Mouse (Mus musculus): ENCODE results near the gene Sh3bgrl3. TPM values are rescaled to one million over a fixed set of nuclear protein-coding genes. Genes with fewer than 3 reads are reported as not detected.
"Not testable (repeated sequence)": the region's sequence is repeated elsewhere in the genome, so short reads cannot be mapped to it uniquely, and the experiment has no call there.

Sh3bgrl3 gene
- 412 and 420 TPM in 2 replicates for polyA plus RNA-seq (2015; fragmentation: Nextera tagmentation; extraction: Ambion mirVana)

DNA sequence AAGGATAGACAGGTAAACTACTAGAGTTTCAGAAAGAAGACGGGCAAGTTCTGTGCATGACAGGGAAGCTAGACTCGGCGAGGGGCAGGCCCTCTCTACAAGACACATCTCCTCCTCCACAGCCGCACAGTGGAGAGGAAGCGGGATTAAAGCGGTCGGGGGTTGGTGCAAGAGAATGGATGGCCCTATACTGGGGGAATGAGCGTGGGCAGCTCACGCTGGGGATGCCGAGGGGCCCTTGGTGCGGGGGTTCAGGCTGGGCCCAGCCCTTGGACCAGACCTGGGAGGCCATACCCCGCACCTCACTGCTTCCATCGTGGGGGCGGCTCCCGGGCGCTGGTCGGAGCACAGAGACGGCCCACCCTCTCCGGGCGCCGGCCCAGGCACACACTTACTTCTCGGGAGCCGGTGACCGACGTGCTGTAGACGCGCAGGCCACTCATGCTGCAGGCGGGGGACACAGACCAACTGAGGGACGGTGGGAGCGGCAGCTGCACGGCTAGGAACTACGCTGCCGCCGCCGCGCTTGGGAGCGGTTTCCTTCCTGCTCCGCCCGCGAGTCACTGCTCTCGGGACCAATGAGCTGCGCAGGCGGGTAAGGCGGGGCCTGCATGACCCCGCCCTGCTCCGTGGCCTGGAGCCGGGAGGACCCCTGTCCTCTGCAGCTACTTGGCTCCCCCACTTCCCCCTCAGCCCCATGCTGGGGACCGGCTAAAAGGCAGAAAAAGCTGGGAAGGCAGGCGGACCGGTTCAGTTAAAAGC is at the start of gene Sh3bgrl3:
TSS of gene Sh3bgrl3 (minus strand) at position 569 of the 762 bp plus-strand sequence.
- Histone ChIP-seq H3K27ac (peak within 1 kb of the TSS; percentile 92), H3K4me2 (peak within 1 kb of the TSS; percentile 85), H3K27me3 (no peaks in the 10 kb centered on the region), H3K36me3 (peaks cover 28% of the 10 kb centered on the region), H3K4me3 (peak within 1 kb of the TSS; percentile 89), H3K4me1 (peaks cover 45% of the 10 kb centered on the region), H3K9me3 (no peaks in the 10 kb centered on the region), H3K9ac (peak within 1 kb of the TSS; percentile 90)
- WGBS, result under 1% methylated on average over 50 of the region's 50 CpGs
- ATAC-seq (ENCODE audit: insufficient number of reproducible peaks, insufficient read depth, low FRiP score, low TSS enrichment, low read depth), result peak; percentile 86

- Histone ChIP-seq H3K9me3 (no peaks in the 10 kb centered on the region), H3K9ac (no peak overlapping the region), H3K4me1 (no peaks in the 10 kb centered on the region), H3K36me3 (peaks cover 13% of the 10 kb centered on the region; the same call in 1 of the 2 replicates), H3K4me2 (no peak overlapping the region), H3K27me3 (no peaks in the 10 kb centered on the region), H3K27ac (no peak overlapping the region), H3K4me3 (no peak overlapping the region)
- 86% methylated on average over 3 of the region's 3 CpGs for WGBS
- ATAC-seq (ENCODE audit: insufficient number of reproducible peaks, insufficient read depth, low FRiP score, low TSS enrichment, low read depth), result no peak
Observed at GRCm38 (mm10) chr4:134172391-134172790, 43.8 kb upstream of the Sh3bgrl3 start.

DNA sequence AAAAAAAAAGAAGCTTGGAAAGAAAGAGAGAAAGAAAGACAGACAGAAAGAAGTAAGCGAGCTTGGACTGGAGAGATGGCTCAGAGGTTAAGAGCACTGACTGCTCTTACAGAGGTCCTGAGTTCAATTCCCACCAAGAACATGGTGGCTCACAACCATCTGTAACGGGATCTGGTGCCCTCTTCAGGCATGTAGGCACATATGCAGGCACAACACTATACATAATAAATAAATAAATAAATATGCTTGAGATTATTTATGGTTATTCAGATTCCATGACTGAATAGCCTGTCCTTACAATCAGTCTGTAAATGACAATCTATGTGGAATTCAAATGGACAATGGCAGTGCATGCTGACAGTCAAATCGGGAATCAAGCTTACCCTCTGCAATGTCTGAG is 38.3 kb upstream of the Sh3bgrl3 start:
- Histone ChIP-seq H3K4me3 (no peak overlapping the region), H3K9me3 (no peaks in the 10 kb centered on the region), H3K27me3 (no peaks in the 10 kb centered on the region), H3K4me2 (no peak overlapping the region), H3K4me1 (no peaks in the 10 kb centered on the region), H3K36me3 (peaks cover 25% of the 10 kb centered on the region), H3K9ac (no peak overlapping the region), H3K27ac (no peak overlapping the region)
- no peak for ATAC-seq (ENCODE audit: insufficient number of reproducible peaks, insufficient read depth, low FRiP score, low TSS enrichment, low read depth)
- 85% methylated on average over 3 of the region's 3 CpGs for WGBS

DNA sequence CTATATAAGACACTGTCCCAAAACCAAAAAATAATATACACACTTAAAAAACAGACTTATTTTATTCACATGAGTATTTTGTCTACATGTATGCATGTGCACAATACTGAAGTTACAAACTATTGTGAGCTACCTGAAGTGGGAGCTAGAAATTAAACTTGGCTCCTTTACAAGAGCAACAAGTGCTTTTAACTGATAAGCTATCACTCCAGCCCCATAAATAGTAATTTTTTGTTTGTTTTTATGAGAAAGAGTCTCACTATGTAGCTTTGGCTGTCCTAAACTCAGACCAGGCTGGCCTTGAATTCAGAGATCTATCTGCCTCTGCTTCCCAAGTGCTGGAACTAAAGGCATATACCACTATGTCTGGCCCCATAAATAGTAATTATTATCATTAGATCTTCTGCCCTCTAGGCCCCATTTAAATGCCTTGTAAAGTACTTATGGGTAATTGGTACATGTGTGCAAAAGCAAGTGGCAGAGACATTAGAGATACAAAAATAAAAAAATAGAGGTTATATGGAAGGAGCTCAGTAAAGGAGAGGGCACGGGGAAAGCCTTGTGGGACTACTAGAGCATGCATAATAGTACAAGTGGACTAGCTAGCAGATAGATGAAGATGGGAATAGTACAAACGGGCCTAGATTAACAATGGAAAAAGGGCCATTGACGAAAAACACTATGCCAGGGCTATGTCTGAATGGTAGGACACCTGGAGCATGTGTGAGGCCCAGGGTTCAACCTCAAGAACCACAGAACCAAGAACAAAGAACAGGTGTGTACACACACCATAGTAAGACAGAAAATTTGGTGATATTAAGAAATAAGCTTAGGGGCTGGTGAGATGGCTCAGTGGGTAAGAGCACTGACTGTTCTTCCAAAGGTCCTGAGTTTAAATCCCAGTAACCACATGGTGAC is 37.2 kb upstream of the Sh3bgrl3 start:
- Histone ChIP-seq H3K4me2 (no peak overlapping the region), H3K9ac (no peak overlapping the region), H3K4me3 (no peak overlapping the region), H3K27ac (no peak overlapping the region), H3K27me3 (no peaks in the 10 kb centered on the region), H3K4me1 (no peaks in the 10 kb centered on the region), H3K9me3 (no peaks in the 10 kb centered on the region), H3K36me3 (peaks cover 19% of the 10 kb centered on the region)
- ATAC-seq (ENCODE audit: insufficient number of reproducible peaks, insufficient read depth, low FRiP score, low TSS enrichment, low read depth), result no peak
- 88% methylated on average over 3 of the region's 3 CpGs for whole genome bisulfite sequencing

DNA sequence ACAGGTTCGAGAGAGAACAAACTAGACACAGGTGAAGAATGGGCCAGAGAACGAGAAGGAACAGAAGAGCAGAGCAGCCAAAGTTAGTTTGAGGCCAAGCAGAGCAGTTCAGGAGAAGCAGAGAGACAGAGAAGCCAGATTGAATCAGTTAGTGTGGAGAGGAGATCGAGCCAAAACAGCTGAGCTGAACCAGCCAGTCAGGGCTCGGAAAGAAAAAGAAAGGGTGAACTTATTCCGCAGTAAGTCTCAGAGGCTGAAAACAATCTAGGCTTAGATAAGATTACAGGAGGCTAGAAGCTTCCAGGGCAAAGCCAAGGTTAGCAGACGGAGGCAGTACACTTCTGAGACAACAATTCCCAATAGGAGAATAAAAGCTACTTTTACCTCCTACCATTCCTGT is 36.4 kb upstream of the Sh3bgrl3 start:
- no peak overlapping the region for H3K4me2 ChIP-seq
- no peaks in the 10 kb centered on the region for H3K27me3 ChIP-seq
- no peak for ATAC-seq (ENCODE audit: insufficient number of reproducible peaks, insufficient read depth, low FRiP score, low TSS enrichment, low read depth)
- no peaks in the 10 kb centered on the region for H3K4me1 ChIP-seq
- H3K9me3 ChIP-seq, result no peaks in the 10 kb centered on the region
- peaks cover 19% of the 10 kb centered on the region for H3K36me3 ChIP-seq
- no peak overlapping the region for H3K4me3 ChIP-seq
- H3K27ac ChIP-seq, result 0 out of 2 replicates have a peak overlapping the region, but pooled peaks have one; percentile 22
- no peak overlapping the region for H3K9ac ChIP-seq
- 52% methylated on average over 6 of the region's 6 CpGs for WGBS

DNA sequence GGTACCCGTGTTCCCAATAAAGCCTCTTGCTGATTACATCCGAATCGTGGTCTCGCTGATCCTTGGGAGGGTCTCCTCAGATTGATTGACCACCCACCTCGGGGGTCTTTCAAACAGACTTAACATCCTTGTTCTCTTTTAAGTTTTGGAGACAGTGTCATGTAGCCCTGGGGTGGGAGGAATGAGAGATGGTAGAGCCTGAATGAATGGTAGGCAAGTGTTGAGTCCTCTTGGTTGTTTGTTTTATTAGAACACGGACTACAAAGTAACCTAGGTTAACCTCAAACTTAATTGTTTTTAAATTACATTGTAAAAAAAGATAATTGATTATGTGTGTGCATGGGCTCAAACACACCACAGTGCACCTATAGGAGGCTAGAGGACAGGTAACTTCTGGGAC is 36.0 kb upstream of the Sh3bgrl3 start:
- Histone ChIP-seq H3K4me3 (no peak overlapping the region), H3K9me3 (no peaks in the 10 kb centered on the region), H3K27ac (0 out of 2 replicates have a peak overlapping the region, but pooled peaks have one; percentile 22), H3K4me1 (no peaks in the 10 kb centered on the region), H3K9ac (no peak overlapping the region), H3K27me3 (no peaks in the 10 kb centered on the region), H3K4me2 (no peak overlapping the region), H3K36me3 (peaks cover 19% of the 10 kb centered on the region)
- no peak for ATAC-seq (ENCODE audit: insufficient number of reproducible peaks, insufficient read depth, low FRiP score, low TSS enrichment, low read depth)
- 87% methylated on average over 5 of the region's 6 CpGs for WGBS

GRCm38 (mm10) chr4:134160071-134160470 is 31.5 kb upstream of the Sh3bgrl3 start:
- WGBS, result 6% methylated on average over 30 of the region's 30 CpGs
- Histone ChIP-seq H3K4me2 (peak overlapping the region; percentile 56), H3K4me1 (peaks cover 16% of the 10 kb centered on the region), H3K9ac (peak overlapping the region; percentile 73), H3K4me3 (peak overlapping the region; percentile 54)
- H3K27ac ChIP-seq; ATAC-seq (ENCODE audit: insufficient number of reproducible peaks, insufficient read depth, low FRiP score, low TSS enrichment, low read depth); H3K9me3 ChIP-seq; H3K36me3 ChIP-seq; H3K27me3 ChIP-seq: not testable (repeated sequence)

DNA sequence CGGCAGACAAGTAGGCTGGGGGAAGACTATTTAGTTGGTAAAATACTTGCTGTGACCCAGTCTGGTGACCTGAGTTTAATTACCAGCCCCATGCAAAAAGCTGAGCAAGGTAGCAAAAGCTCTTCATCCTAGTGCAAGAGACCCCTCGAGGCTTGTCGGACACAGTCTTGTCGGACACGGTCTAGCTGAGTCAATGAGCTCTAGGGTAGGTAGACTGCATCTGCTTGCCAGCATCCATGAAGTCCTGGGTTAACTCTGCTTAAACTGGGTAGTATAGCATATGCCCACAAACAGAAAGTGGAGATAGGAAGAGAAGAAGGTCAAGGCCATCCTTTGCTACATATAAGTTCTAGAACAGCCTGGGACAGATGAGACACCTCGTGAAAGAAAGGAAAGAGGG is 30.2 kb upstream of the Sh3bgrl3 start:
- Histone ChIP-seq H3K4me3 (no peak overlapping the region), H3K36me3 (peaks cover 20% of the 10 kb centered on the region), H3K4me1 (peaks cover 16% of the 10 kb centered on the region), H3K9me3 (no peaks in the 10 kb centered on the region), H3K27ac (no peak overlapping the region), H3K4me2 (no peak overlapping the region), H3K9ac (no peak overlapping the region), H3K27me3 (no peaks in the 10 kb centered on the region)
- WGBS, result 58% methylated on average over 6 of the region's 6 CpGs
- ATAC-seq (ENCODE audit: insufficient number of reproducible peaks, insufficient read depth, low FRiP score, low TSS enrichment, low read depth), result no peak

GRCm38 (mm10) chr4:134157558-134157957 is 29.0 kb upstream of the Sh3bgrl3 start:
- WGBS, result 74% methylated on average over 2 of the region's 2 CpGs
- no peak overlapping the region; the same call in 1 of the 2 replicates for H3K27ac ChIP-seq
- H3K9ac ChIP-seq, result no peak overlapping the region
- no peaks in the 10 kb centered on the region for H3K27me3 ChIP-seq
- H3K36me3 ChIP-seq, result peaks cover 32% of the 10 kb centered on the region
- no peak overlapping the region for H3K4me3 ChIP-seq
- H3K4me1 ChIP-seq, result peaks cover 16% of the 10 kb centered on the region
- no peak overlapping the region for H3K4me2 ChIP-seq
- no peaks in the 10 kb centered on the region for H3K9me3 ChIP-seq
- ATAC-seq (ENCODE audit: insufficient number of reproducible peaks, insufficient read depth, low FRiP score, low TSS enrichment, low read depth), result no peak

DNA sequence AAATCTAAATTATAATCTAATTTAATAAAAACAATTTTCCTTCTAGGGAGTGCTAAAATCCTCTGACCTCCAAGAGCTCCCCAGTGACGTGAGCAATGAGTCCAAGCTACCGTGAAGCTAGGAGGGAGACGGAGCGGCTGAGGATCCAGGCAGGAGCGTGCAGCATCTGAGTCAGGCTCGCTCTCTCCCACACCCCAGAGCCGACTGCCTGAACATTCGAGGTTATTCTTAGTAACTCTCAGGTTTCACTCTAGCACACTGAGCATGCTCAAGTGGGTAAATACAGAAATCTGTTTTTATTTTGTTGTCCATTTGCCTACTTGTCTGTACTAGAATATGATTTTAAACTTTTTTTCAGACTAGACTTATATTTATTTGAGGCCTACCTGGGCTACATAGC is 28.2 kb upstream of the Sh3bgrl3 start:
- H3K4me1 ChIP-seq, result peaks cover 16% of the 10 kb centered on the region
- H3K4me3 ChIP-seq, result no peak overlapping the region
- H3K36me3 ChIP-seq, result peaks cover 40% of the 10 kb centered on the region
- H3K27ac ChIP-seq, result peak overlapping the region; percentile 66
- H3K9me3 ChIP-seq, result no peaks in the 10 kb centered on the region
- no peaks in the 10 kb centered on the region for H3K27me3 ChIP-seq
- peak overlapping the region; percentile 31; the same call in 1 of the 2 replicates for H3K4me2 ChIP-seq
- ATAC-seq (ENCODE audit: insufficient number of reproducible peaks, insufficient read depth, low FRiP score, low TSS enrichment, low read depth), result no peak
- WGBS, result 8% methylated on average over 8 of the region's 8 CpGs
- H3K9ac ChIP-seq, result no peak overlapping the region

DNA sequence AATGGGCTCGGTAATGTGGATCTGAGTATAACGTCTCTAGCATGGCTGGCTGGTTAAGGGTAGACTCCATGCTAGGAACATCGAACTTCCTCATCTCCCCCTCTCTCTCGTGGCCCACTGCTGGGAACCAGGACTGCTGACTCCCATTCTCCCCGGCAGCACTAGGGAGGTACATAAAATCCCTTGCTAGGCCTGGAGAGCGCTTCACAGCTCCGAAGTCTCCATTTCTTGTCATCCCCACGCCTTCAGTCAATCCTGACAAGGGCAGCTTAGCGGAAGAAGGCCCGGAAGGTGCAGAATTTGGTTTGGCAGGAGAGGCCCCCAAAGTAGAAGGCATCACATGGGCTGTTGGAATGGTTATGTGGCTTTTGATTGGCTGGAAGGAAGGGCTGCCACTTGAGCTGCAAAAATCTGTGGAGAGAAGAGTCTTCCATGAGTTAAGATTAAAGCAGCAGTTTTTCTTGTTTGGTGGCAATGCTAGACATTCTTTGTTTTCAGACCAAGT is 27.4 kb upstream of the Sh3bgrl3 start:
- WGBS, result 82% methylated on average over 10 of the region's 10 CpGs
- Histone ChIP-seq H3K27ac (peak overlapping the region; percentile 66), H3K36me3 (peaks cover 47% of the 10 kb centered on the region)

More for the DNA sequence above, 27.4 kb upstream of the Sh3bgrl3 start:
- Histone ChIP-seq H3K9me3 (no peaks in the 10 kb centered on the region), H3K9ac (no peak overlapping the region), H3K4me2 (no peak overlapping the region), H3K4me3 (no peak overlapping the region), H3K27me3 (no peaks in the 10 kb centered on the region), H3K4me1 (peaks cover 16% of the 10 kb centered on the region)
- ATAC-seq (ENCODE audit: insufficient number of reproducible peaks, insufficient read depth, low FRiP score, low TSS enrichment, low read depth), result no peak
